Mouse (Mus musculus) olfactory bulb, adult 2 months (tissue): ENCODE data around the gene Snd1.
"Not testable (repeated sequence)": the region's sequence is repeated elsewhere in the genome, so short reads cannot be mapped to it uniquely, and the experiment has no call there.

Source experiments
- CTCF ChIP-seq: fragments of 200-500 bp; IDR thresholded peaks from 2 replicates; pipeline ENCODE4 v1.5.1; 2012; ENCODE audit warnings: low read depth, mild to moderate bottlenecking, low read length, moderate library complexity; ENCODE audit not compliant: insufficient read depth
- POLR2A ChIP-seq: fragments of 200-500 bp; IDR thresholded peaks from 2 replicates; pipeline ENCODE4 v1.6.1; 2012; ENCODE audit warnings: mild to moderate bottlenecking, low read depth, low read length, moderate library complexity; ENCODE audit not compliant: insufficient read depth

GRCm38 (mm10) chr6:28929169-28929803 is 454.3 kb downstream of the Snd1 start:
- not testable (repeated sequence) for TF ChIP-seq CTCF, POLR2A
